Mouse (Mus musculus): ENCODE measurements around the gene Sdad1. TPM values are rescaled to one million over a fixed set of nuclear protein-coding genes. Genes with fewer than 3 reads are reported as not detected.
A peak's percentile ranks its signal among the peaks of the same experiment; 100 is the strongest.
"Not testable (repeated sequence)": the region's sequence is repeated elsewhere in the genome, so short reads cannot be mapped to it uniquely, and the experiment has no call there.

Gene Sdad1
- 41.0 and 44.8 TPM in 2 replicates for polyA plus RNA-seq (2015; fragmentation: Nextera tagmentation; extraction: Ambion mirVana)

DNA sequence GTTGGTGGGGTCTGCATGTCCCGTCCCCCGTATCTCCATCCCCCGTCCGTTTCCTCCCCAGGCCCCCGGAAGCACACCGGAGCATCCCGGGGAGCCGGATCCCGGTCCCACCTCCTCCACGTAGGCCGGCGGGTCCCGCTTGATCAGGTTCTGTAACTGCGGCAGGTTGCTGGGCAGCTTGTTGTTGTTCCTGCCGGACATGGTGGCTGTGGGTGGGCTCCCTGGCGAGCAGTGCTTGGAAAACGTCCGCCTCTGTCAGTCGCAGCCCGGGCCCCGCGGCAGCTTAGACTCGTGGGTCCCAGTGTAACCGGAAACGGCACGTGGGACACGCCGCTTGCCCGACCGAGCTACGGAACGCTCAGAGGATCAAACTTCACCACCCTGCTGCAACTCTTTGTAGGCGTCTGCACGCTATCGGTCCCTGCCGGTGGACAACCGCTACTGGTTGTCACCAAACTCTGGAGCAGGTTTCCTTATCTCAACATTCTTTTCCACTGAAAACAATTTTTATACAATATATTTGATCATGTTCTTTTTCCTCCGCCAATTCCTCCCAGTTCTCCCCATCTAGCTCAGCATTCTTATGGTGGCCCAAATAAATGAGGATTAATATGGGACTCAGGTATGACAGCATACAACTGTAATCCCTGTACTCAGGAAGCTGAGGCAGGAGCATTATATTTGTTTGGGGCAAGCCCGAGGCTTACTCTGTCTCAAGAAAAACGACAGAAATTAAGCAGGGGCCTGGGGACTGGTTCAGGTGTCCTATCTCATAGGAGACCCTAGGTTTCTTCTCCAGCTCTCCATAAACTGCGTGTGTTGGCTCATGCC, at the start of gene Sdad1:
Gene Sdad1 (minus strand): TSS at position 799 of the 831 bp plus-strand sequence.
- Histone ChIP-seq H3K4me3 (peak within 1 kb of the TSS; percentile 86), H3K4me2 (peak within 1 kb of the TSS; percentile 78), H3K27me3 (no peaks in the 10 kb centered on the region), H3K9me3 (no peaks in the 10 kb centered on the region), H3K9ac (peak within 1 kb of the TSS; percentile 85), H3K4me1 (peaks cover 12% of the 10 kb centered on the region), H3K27ac (peak within 1 kb of the TSS; percentile 75), H3K36me3 (peaks cover 19% of the 10 kb centered on the region)
- peak; percentile 86 for ATAC-seq (ENCODE audit: insufficient number of reproducible peaks, insufficient read depth, low FRiP score, low TSS enrichment, low read depth)
- 2% methylated on average over 41 of the region's 41 CpGs for WGBS

DNA sequence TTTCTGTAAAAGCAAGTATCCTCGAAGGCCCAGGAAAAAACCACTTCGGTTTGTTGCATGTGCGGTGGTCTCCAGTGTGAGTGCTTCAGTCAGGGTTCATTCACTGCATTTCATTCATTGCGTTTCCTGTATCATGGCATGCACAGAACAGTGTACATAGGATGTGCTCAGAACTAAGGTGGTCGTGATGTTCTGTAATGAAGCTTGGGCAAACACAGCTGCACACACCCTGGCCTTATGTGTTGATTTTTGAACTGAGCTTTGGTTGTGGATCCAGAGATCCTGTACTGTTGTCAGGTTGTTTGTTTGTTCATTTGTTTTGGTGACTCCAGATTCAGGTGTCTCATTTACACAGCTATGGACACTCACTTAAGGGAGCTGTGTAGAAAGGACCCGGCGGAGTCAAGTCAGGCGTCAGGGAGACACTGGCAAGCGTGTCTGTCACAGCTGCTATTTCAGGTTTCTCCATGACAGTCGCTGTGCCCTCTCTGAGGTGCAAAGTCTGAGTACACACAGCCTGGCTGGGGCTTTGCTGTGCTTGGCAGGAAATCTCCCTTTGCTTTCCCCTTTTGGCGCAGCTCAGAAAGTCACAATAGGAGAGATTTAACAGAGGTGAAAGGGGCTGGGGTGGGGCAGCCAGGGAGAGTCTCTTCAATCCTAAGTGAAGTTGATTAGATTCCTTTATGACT, 48.6 kb upstream of the Sdad1 start:
- WGBS: 86% methylated on average over 11 of the region's 11 CpGs
- no peak overlapping the region for H3K27ac ChIP-seq
- no peaks in the 10 kb centered on the region for H3K36me3 ChIP-seq
- H3K4me3 ChIP-seq: no peak overlapping the region
- no peaks in the 10 kb centered on the region for H3K27me3 ChIP-seq
- H3K4me2 ChIP-seq: no peak overlapping the region
- H3K9me3 ChIP-seq: no peaks in the 10 kb centered on the region
- ATAC-seq (ENCODE audit: insufficient number of reproducible peaks, insufficient read depth, low FRiP score, low TSS enrichment, low read depth): no peak
- H3K4me1 ChIP-seq: no peaks in the 10 kb centered on the region
- H3K9ac ChIP-seq: no peak overlapping the region

DNA sequence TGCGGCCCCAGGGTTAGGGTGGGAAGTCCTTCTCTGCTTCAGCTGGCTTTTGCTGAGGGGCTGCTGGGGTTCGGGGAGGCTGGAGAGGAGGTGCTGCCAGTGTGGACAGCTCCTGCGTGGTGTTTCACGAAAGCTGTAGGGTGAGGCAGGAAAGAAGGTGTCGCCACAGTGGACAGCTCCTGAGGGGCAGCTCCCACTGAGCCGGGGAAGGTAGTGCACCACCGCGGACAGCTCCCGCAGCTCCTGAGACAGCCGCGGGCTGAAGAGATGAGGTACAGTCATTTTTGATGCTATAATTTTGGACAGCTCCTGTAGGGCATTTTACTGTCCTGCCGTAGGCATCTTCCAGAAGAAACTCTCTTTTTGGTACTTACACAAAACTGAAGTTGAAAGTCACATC, 47.8 kb upstream of the Sdad1 start:
- Histone ChIP-seq H3K9me3 (no peaks in the 10 kb centered on the region), H3K4me1 (no peaks in the 10 kb centered on the region), H3K27me3 (no peaks in the 10 kb centered on the region), H3K4me3 (no peak overlapping the region), H3K36me3 (no peaks in the 10 kb centered on the region), H3K27ac (no peak overlapping the region), H3K9ac (no peak overlapping the region), H3K4me2 (no peak overlapping the region)
- no peak for ATAC-seq (ENCODE audit: insufficient number of reproducible peaks, insufficient read depth, low FRiP score, low TSS enrichment, low read depth)
- 26% methylated on average over 11 of the region's 12 CpGs for WGBS

- H3K4me1 ChIP-seq: 0 out of 2 replicates have a peak, but pooled peaks cover 3% of the 10 kb centered on the region
- 27% methylated on average over 11 of the region's 11 CpGs for WGBS
- peaks cover 3% of the 10 kb centered on the region; the same call in 1 of the 2 replicates for H3K27me3 ChIP-seq
- H3K4me3 ChIP-seq: peak overlapping the region; percentile 20
- H3K4me2 ChIP-seq: peak overlapping the region; percentile 47
- ATAC-seq (ENCODE audit: insufficient number of reproducible peaks, insufficient read depth, low FRiP score, low TSS enrichment, low read depth): no peak
- no peak overlapping the region for H3K27ac ChIP-seq
- no peak overlapping the region for H3K9ac ChIP-seq
- H3K9me3 ChIP-seq: no peaks in the 10 kb centered on the region
- no peaks in the 10 kb centered on the region for H3K36me3 ChIP-seq
Observed at GRCm38 (mm10) chr5:92353517-92353916, 43.2 kb upstream of the Sdad1 start.

DNA sequence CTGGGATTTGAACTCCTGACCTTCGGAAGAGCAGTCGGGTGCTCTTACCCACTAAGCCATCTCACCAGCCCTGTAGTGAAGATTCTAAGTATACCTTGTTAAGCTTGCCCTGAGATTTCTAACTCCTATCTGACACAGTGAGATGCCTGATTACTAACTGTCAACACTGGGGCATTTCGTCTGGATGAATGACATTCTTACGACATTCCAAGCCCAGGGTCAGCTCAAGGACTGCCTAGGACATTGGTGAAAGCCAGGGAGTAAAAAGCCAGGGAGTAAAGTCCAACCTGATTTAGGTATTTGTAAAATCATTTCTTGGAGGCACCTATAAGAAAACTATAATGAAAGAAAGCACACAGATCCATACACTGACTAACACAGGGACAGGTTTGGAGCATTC, 42.4 kb upstream of the Sdad1 start:
- H3K4me2 ChIP-seq; H3K9ac ChIP-seq; H3K4me3 ChIP-seq; H3K27me3 ChIP-seq; H3K4me1 ChIP-seq; H3K36me3 ChIP-seq; H3K9me3 ChIP-seq; H3K27ac ChIP-seq; ATAC-seq (ENCODE audit: insufficient number of reproducible peaks, insufficient read depth, low FRiP score, low TSS enrichment, low read depth): not testable (repeated sequence)
- WGBS: 65% methylated on average over 4 of the region's 4 CpGs

DNA sequence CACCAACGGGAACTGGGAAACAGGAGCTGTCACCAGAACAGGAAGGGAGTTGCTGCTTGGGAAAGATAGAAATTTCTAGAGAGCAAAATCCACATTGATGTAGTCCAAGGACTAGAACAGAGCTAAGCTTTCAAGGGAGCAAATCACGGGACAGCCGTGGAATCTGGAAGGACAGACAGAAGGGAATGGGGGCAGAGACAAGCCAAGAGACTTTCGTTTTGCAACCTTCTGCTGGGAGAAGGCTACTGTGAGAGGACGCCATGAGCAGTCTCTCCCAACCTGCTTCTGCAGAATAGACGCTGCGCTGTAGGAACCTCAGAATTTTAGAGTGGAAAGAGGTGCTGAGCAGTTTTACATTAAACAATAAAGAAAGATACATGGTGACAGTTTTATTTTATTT, 39.5 kb upstream of the Sdad1 start:
- no peak for ATAC-seq (ENCODE audit: insufficient number of reproducible peaks, insufficient read depth, low FRiP score, low TSS enrichment, low read depth)
- no peaks in the 10 kb centered on the region for H3K36me3 ChIP-seq
- H3K9ac ChIP-seq: no peak overlapping the region
- no peak overlapping the region for H3K4me3 ChIP-seq
- H3K27me3 ChIP-seq: peaks cover 8% of the 10 kb centered on the region
- 83% methylated on average over 7 of the region's 7 CpGs for WGBS
- H3K9me3 ChIP-seq: no peaks in the 10 kb centered on the region
- H3K4me2 ChIP-seq: no peak overlapping the region
- H3K4me1 ChIP-seq: 0 out of 2 replicates have a peak, but pooled peaks cover 4% of the 10 kb centered on the region
- no peak overlapping the region for H3K27ac ChIP-seq

DNA sequence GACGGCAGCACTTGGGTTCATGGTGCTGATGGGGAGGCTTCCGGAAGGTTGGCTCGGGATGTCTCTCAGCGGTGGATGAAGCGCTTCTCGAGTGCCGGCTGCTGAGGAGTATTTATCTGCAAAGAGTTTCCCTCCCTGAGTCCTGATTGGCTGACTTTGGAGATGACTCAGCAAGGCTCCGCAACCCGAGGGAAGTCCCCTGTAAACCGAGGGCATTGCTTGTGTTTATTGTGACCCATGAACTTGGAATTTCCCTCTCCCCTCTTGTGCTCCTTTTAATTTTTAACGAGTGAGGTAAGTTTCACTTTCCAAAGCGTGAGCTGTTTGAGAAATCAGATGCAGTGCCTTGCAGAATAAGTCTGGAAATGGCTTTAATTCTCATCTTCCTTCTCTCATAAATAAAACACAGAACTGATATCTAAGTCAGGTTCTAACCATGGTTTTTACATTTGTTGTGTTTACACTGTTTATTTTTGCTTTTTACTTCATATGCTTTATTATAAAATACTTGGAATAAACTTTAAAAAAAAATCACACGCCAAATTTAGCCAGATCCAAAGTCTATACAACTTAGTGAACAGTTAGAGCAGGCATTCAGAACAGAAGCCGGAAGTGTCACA, 38.6 kb upstream of the Sdad1 start, which contains the start of gene Cxcl10:
Gene Cxcl10 (minus strand): TSS at position 96 of the 620 bp plus-strand sequence.
- Histone ChIP-seq H3K27me3 (peaks cover 8% of the 10 kb centered on the region), H3K27ac (no peak within 1 kb of the TSS), H3K4me3 (peak within 1 kb of the TSS; percentile 25), H3K36me3 (no peaks in the 10 kb centered on the region), H3K4me2 (peak within 1 kb of the TSS; percentile 52), H3K9me3 (no peaks in the 10 kb centered on the region), H3K4me1 (0 out of 2 replicates have a peak, but pooled peaks cover 4% of the 10 kb centered on the region), H3K9ac (0 out of 2 replicates have a peak within 1 kb of the TSS, but pooled peaks have one; percentile 2)
- 21% methylated on average over 14 of the region's 14 CpGs for WGBS
- no peak for ATAC-seq (ENCODE audit: insufficient number of reproducible peaks, insufficient read depth, low FRiP score, low TSS enrichment, low read depth)

DNA sequence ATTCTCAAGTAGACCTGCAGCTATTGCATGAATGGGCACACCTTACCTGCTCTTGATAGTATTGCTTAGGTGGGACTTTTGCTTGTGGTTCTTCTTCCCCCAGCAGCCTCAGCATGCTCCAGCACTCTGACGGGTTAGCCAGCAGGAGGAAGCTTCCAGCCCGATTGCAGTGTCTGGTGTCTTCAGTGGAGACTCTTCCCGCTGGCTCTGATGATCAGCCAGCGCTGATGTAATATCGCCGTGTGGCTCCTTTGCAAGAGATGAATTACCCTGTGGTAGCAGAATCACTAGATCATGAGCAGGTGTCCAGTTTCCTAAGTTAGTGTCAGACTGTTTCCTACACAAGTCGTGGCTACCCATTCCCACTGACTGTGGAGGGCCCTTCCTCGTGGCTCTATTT, 34.7 kb upstream of the Sdad1 start:
- 0 out of 2 replicates have a peak, but pooled peaks cover 4% of the 10 kb centered on the region for H3K4me1 ChIP-seq
- H3K4me2 ChIP-seq: no peak overlapping the region
- H3K36me3 ChIP-seq: no peaks in the 10 kb centered on the region
- no peak overlapping the region for H3K4me3 ChIP-seq
- peaks cover 8% of the 10 kb centered on the region for H3K27me3 ChIP-seq
- 84% methylated on average over 8 of the region's 8 CpGs for WGBS
- no peak overlapping the region for H3K9ac ChIP-seq
- H3K9me3 ChIP-seq: no peaks in the 10 kb centered on the region
- no peak overlapping the region for H3K27ac ChIP-seq
- ATAC-seq (ENCODE audit: insufficient number of reproducible peaks, insufficient read depth, low FRiP score, low TSS enrichment, low read depth): no peak

DNA sequence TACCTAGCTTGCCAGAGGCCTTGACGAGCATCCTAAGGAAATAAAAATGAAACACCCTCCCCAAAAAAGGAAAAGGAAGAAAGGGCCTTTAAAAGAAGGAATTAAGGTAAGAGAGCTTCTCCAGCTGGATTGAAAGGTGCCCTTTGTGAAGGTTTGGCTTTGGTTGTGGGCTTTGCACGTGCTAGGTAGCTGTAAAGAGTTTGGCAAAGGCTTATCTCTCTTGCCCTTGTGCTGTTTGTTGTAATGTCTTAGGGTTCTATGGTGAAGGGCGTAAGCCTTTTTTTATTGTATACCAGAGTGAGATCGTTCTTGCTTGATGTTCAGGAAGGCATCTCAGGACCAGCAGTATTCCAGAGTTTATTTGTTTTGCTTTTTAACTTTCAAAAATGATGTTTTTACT, 30.3 kb upstream of the Sdad1 start:
- Histone ChIP-seq H3K36me3 (no peaks in the 10 kb centered on the region), H3K4me3 (no peak overlapping the region), H3K27me3 (no peaks in the 10 kb centered on the region), H3K4me1 (no peaks in the 10 kb centered on the region), H3K27ac (no peak overlapping the region), H3K9me3 (no peaks in the 10 kb centered on the region), H3K4me2 (no peak overlapping the region), H3K9ac (no peak overlapping the region)
- ATAC-seq (ENCODE audit: insufficient number of reproducible peaks, insufficient read depth, low FRiP score, low TSS enrichment, low read depth): no peak
- WGBS: 75% methylated on average over 4 of the region's 4 CpGs

DNA sequence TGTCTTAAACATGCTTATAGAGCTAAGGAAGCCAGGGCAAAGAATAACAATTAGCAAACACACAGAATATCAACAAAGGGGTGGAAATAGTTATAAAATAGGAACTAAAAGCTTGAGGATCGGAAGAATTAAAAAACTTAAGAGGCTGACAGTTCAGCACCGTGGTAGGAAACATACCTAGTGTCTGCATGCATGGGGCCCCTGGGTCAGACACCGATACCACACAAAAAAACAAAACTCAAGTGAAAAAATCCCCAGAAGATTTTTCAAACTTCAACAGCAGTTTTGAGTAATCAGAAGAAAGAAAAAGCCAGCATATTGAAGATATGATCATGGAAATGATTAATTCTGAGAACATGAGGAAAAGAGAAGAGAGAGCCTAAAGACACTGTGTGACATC, 26.5 kb upstream of the Sdad1 start:
- 81% methylated on average over 3 of the region's 3 CpGs for WGBS
- H3K27me3 ChIP-seq: no peaks in the 10 kb centered on the region
- H3K4me3 ChIP-seq: no peak overlapping the region
- no peak for ATAC-seq (ENCODE audit: insufficient number of reproducible peaks, insufficient read depth, low FRiP score, low TSS enrichment, low read depth)
- peaks cover 4% of the 10 kb centered on the region; the same call in 1 of the 2 replicates for H3K4me1 ChIP-seq
- no peaks in the 10 kb centered on the region for H3K9me3 ChIP-seq
- no peak overlapping the region for H3K9ac ChIP-seq
- H3K4me2 ChIP-seq: no peak overlapping the region
- no peak overlapping the region for H3K27ac ChIP-seq
- H3K36me3 ChIP-seq: no peaks in the 10 kb centered on the region

GRCm38 (mm10) chr5:92332359-92332840, 22.1 kb upstream of the Sdad1 start:
- 60% methylated on average over 9 of the region's 9 CpGs for WGBS
- no peaks in the 10 kb centered on the region for H3K9me3 ChIP-seq

More at GRCm38 (mm10) chr5:92332359-92332840, 22.1 kb upstream of the Sdad1 start:
- Histone ChIP-seq H3K4me3 (no peak overlapping the region), H3K9ac (no peak overlapping the region), H3K4me2 (peak overlapping the region; percentile 7; the same call in 1 of the 2 replicates), H3K27me3 (no peaks in the 10 kb centered on the region), H3K27ac (peak overlapping the region; percentile 62), H3K36me3 (no peaks in the 10 kb centered on the region), H3K4me1 (peaks cover 6% of the 10 kb centered on the region; the same call in 1 of the 2 replicates)
- ATAC-seq (ENCODE audit: insufficient number of reproducible peaks, insufficient read depth, low FRiP score, low TSS enrichment, low read depth): no peak

All from embryonic facial prominence, embryonic 13.5 days (tissue).